Mouse (Mus musculus) midbrain, postnatal 0 days (tissue): Measurements from ENCODE around the gene Wdr82. TPM values are rescaled to one million over a fixed set of nuclear protein-coding genes. Genes with fewer than 3 reads are reported as not detected.

Source experiments
- ATAC-seq: fragments of 200-750 bp; cut with Nextera tagmentation; 2 replicates; pipeline ENCODE4 v1.8.0; 2017; ENCODE audit warnings: moderate number of reproducible peaks, mild to moderate bottlenecking, moderate TSS enrichment, moderate library complexity; ENCODE audit not compliant: low FRiP score
- DNase-seq: peaks from one replicate; pipeline ENCODE4 v3.0.0-alpha.2; 2015; ENCODE audit warnings: low spot score
- H3K27ac ChIP-seq: fragments of 300-500 bp; sonication (generic); 2 replicates; pipeline ENCODE4 v1.5.1; 2014; ENCODE audit warnings: low read depth, mild to moderate bottlenecking, low read length, mixed read lengths
- H3K27me3 ChIP-seq: fragments of 300-500 bp; sonication (generic); 2 replicates; pipeline ENCODE4 v1.6.1; 2014; ENCODE audit warnings: low read length, control low read depth, mixed read lengths; ENCODE audit not compliant: insufficient read depth
- H3K36me3 ChIP-seq: fragments of 300-500 bp; sonication (generic); 2 replicates; pipeline ENCODE4 v1.6.1; 2014; ENCODE audit warnings: low read length, control low read depth, mixed read lengths; ENCODE audit not compliant: insufficient read depth
- H3K4me1 ChIP-seq: fragments of 300-500 bp; sonication (generic); 2 replicates; pipeline ENCODE4 v1.6.1; 2014; ENCODE audit warnings: mild to moderate bottlenecking, control low read depth, antibody characterized with exemption, low read length, mixed read lengths; ENCODE audit not compliant: insufficient read depth
- H3K4me2 ChIP-seq: fragments of 300-500 bp; sonication (generic); 2 replicates; pipeline ENCODE4 v1.6.1; 2014; ENCODE audit warnings: low read depth, mild to moderate bottlenecking, low read length, mixed read lengths; ENCODE audit not compliant: poor library complexity, severe bottlenecking
- H3K4me3 ChIP-seq: fragments of 300-500 bp; sonication (generic); 2 replicates; pipeline ENCODE4 v1.5.1; 2014; ENCODE audit warnings: low read depth, mild to moderate bottlenecking, low read length, moderate library complexity
- H3K9ac ChIP-seq: fragments of 300-500 bp; sonication (generic); replicated peaks from 2 replicates; pipeline ENCODE4 v1.6.1; 2014; ENCODE audit warnings: mild to moderate bottlenecking, low read length, moderate library complexity, mixed read lengths; ENCODE audit not compliant: poor library complexity, severe bottlenecking
- H3K9me3 ChIP-seq: fragments of 300-500 bp; sonication (generic); 2 replicates; pipeline ENCODE4 v1.6.1; 2016; ENCODE audit warnings: low read length, control low read depth
- CTCF ChIP-seq: IDR thresholded peaks from 2 replicates; pipeline ENCODE4 v1.5.1; 2016; ENCODE audit warnings: antibody characterized with exemption, mild to moderate bottlenecking
- WGBS: fragments of 180-500 bp; shearing (Covaris S2); extraction: QIAGEN DNeasy Blood & Tissue Kit; methylation state at CpG from one replicate; pipeline ENCODE4 v1.1.7; 2014; 5-methylcytosine and 5-hydroxymethylcytosine counted together
- polyA plus RNA-seq: library from polyadenylated mRNA; unstranded; fragments of >200 nt; fragmentation: Nextera tagmentation; extraction: Ambion mirVana; gene quantifications from 2 replicates; pipeline ENCODE4 v1.2.1, GENCODE M21; 2015
- total RNA-seq: library from RNA; depleted of rRNA; stranded (reverse); fragments of >200 nt; gene quantifications from 2 replicates; pipeline ENCODE4 v1.2.3, GENCODE M21; 2014

Wdr82 gene
- total and polyA plus RNA-seq, 2 experiments from 2014 or later, result 31.7 to 245 TPM

DNA sequence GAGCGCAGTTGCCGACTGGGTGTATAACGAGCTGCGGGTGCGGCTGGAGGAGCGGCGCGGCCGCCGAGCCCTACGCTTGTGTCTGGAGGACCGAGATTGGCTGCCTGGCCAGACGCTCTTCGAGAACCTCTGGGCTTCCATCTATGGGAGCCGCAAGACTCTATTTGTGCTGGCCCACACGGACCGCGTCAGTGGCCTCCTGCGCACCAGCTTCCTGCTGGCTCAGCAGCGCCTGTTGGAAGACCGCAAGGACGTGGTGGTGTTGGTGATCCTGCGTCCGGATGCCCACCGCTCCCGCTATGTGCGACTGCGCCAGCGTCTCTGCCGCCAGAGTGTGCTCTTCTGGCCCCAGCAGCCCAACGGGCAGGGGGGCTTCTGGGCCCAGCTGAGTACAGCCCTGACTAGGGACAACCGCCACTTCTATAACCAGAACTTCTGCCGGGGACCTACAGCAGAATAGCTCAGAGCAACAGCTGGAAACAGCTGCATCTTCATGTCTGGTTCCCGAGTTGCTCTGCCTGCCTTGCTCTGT is 55.5 kb downstream of the Wdr82 start:
- H3K27ac ChIP-seq, result peak overlapping the region; percentile 39; the same call in 1 of the 2 replicates
- TF ChIP-seq CTCF, result peak; percentile 68

DNA sequence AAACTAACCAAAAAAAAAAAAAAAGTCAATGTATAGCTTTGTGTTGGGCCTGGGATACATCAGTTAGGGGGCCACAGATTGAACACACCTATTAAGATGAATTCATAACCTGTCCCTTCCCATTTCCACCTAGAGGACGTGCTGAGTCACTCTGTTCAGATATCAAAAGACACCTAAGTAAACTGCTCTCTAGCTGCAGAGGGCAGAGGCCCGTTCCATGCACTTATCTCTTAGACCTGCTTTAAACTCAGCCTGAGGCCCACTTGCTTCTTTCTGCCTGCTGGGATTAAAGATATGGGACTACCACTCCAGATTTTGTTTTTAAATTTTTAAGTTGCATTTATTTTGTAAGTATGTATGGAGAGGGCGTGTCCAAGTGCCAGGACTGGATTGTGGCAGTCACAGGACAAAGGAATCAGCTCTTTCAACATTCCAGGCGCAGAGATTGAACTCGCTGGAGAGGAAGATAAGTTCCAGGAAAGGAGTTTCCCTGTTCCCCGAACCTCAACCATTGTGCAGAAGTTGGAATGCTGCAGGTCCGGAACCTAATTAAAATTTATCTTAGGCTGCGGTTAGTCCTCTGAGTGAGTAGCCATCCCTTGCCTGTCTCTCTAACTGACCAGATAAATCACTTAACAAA is 57.2 kb downstream of the Wdr82 start:
- DNase-seq (no peak), ATAC-seq (no peak)
- H3K4me1 ChIP-seq, result 0 out of 2 replicates have a peak, but pooled peaks cover 4% of the 10 kb centered on the region
- H3K4me3 ChIP-seq, result no peak overlapping the region
- H3K36me3 ChIP-seq, result no peaks in the 10 kb centered on the region; the same call in 1 of the 2 replicates
- H3K4me2 ChIP-seq, result no peak overlapping the region
- no peak overlapping the region for H3K27ac ChIP-seq
- H3K9me3 ChIP-seq, result no peaks in the 10 kb centered on the region
- H3K9ac ChIP-seq, result no peak overlapping the region
- WGBS, result 76% methylated on average over 8 of the region's 8 CpGs
- no peaks in the 10 kb centered on the region for H3K27me3 ChIP-seq
- no peak for TF ChIP-seq CTCF

More for the DNA sequence above, 55.5 kb downstream of the Wdr82 start:
- WGBS, result 11% methylated on average over 34 of the region's 34 CpGs
- Histone ChIP-seq H3K4me3 (peak overlapping the region; percentile 28), H3K27me3 (no peaks in the 10 kb centered on the region), H3K4me2 (peak overlapping the region; percentile 61), H3K4me1 (0 out of 2 replicates have a peak, but pooled peaks cover 4% of the 10 kb centered on the region), H3K9me3 (no peaks in the 10 kb centered on the region), H3K9ac (peak overlapping the region; percentile 13), H3K36me3 (no peaks in the 10 kb centered on the region)
- DNase-seq, result peak; percentile 69
- peak; percentile 72 for ATAC-seq

DNA sequence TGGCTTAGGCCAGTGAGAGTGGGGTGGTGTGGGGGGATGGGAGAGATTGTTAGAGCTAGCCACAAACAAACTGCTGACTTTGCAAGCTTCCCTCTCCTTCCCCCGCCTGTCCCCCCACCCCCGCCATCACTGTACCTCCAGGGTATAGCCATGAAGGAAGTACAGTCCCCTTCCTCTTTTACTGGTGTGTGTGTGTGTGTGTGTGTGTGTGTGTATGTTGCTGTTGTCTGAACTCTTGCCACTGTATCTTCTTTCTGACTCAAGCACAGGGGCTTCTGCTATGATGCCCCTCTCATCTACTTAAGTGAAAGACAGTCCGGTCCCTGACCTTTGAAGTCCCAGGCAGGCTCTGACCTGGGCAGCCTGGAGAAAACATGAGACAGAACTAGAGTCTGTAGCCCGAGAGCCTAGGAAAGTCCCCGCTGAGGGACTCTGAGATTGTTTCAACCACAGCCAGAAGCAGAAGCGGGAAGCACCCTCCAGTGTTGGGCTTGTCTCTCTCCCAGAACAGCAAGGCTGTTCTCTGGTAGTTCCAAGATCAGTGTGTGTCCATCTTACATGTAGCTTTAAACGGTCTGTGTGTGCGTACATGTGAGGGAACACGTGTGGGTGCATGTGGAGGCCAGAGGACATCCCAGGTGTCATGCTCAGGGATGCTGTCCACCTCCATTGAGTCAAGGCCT is 59.5 kb downstream of the Wdr82 start:
- Histone ChIP-seq H3K9me3 (no peaks in the 10 kb centered on the region), H3K4me2 (no peak overlapping the region), H3K4me1 (0 out of 2 replicates have a peak, but pooled peaks cover 4% of the 10 kb centered on the region), H3K9ac (no peak overlapping the region), H3K4me3 (no peak overlapping the region), H3K27me3 (no peaks in the 10 kb centered on the region), H3K36me3 (peaks cover 21% of the 10 kb centered on the region), H3K27ac (no peak overlapping the region)
- ATAC-seq (no peak), DNase-seq (no peak)
- TF ChIP-seq CTCF, result no peak
- 83% methylated on average over 9 of the region's 9 CpGs for WGBS

DNA sequence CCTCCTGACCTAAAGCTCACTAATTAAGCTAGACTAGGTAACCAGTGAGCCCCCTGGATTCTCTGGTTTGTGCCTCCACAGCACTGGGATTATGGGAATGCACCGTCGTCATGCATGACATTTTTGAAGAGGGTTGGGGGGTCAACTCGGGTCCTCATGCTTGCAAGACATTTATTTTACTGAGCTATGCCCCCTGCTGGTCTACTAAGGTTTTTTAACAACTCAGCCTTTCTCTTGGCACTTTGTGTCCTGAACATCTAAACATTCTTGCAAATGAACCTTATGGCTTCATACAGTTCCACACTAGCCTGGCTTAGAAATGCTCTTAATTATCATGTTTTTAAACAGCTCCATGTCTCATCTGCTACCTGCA is 60.0 kb downstream of the Wdr82 start:
- ATAC-seq, result no peak
- H3K27ac ChIP-seq, result no peak overlapping the region
- no peak overlapping the region for H3K4me2 ChIP-seq
- peak; percentile 54 for TF ChIP-seq CTCF
- H3K36me3 ChIP-seq, result peaks cover 26% of the 10 kb centered on the region
- WGBS, result 54% methylated on average over 3 of the region's 3 CpGs
- H3K9me3 ChIP-seq, result no peaks in the 10 kb centered on the region
- H3K4me3 ChIP-seq, result no peak overlapping the region
- H3K4me1 ChIP-seq, result 0 out of 2 replicates have a peak, but pooled peaks cover 4% of the 10 kb centered on the region
- no peaks in the 10 kb centered on the region for H3K27me3 ChIP-seq
- DNase-seq, result no peak
- no peak overlapping the region for H3K9ac ChIP-seq

DNA sequence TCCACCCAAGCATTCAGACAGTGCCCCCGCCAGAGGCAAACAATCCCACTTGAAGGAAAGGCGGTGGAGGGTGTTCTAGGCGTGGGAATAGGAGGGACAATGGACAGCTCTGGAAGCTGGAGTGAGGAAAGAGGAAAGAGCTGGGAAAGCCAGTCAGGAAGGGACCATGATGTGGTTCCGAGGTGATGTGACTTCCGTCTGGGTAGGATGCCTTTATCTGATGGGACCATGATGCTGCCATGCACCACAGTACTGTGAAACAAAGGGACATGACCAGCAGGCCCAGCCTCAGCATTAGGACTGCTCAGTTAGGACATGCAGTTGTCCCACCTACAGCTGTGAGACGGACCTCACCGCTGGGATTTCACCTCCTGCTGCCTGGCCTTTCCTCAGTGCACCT is 60.5 kb downstream of the Wdr82 start:
- Histone ChIP-seq H3K9ac (no peak overlapping the region), H3K27ac (no peak overlapping the region), H3K4me3 (no peak overlapping the region), H3K4me1 (no peaks in the 10 kb centered on the region), H3K36me3 (peaks cover 29% of the 10 kb centered on the region), H3K4me2 (no peak overlapping the region), H3K9me3 (no peaks in the 10 kb centered on the region), H3K27me3 (no peaks in the 10 kb centered on the region)
- no peak for TF ChIP-seq CTCF
- 76% methylated on average over 7 of the region's 7 CpGs for WGBS
- no peak for DNase-seq
- ATAC-seq, result no peak

DNA sequence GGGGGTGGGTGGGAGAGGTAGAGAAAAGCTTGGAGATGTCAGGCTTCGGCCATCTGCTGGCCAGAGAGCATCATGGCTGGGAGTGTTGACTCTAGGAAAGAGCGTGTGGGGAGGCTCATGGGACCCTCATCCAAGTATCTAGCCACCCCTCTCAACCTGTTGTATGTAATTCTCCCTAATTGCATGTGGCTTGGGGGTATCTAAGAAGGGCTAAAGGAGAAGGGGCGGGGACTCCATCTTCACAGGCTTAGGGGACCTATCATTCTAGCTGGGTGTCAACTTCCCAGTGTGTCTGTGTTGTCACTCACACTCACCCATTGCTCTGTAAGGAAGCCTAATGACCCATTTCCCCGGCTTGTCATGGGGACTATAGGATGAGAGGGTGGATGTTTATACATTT is 61.1 kb downstream of the Wdr82 start:
- no peak overlapping the region for H3K27ac ChIP-seq
- no peaks in the 10 kb centered on the region for H3K4me1 ChIP-seq
- H3K36me3 ChIP-seq, result peaks cover 35% of the 10 kb centered on the region
- no peak overlapping the region for H3K9ac ChIP-seq
- no peak overlapping the region for H3K4me3 ChIP-seq
- DNase-seq (no peak), ATAC-seq (no peak)
- TF ChIP-seq CTCF, result 0 out of 2 replicates have a peak, but pooled peaks have one; percentile 10
- WGBS, result 96% methylated on average over 4 of the region's 4 CpGs
- no peaks in the 10 kb centered on the region for H3K9me3 ChIP-seq
- no peaks in the 10 kb centered on the region for H3K27me3 ChIP-seq
- no peak overlapping the region for H3K4me2 ChIP-seq
